Mouse (Mus musculus) liver, adult 2 months (tissue): Measurements from ENCODE around the gene Gsg1l. TPM values are rescaled to one million over a fixed set of nuclear protein-coding genes. Genes with fewer than 3 reads are reported as not detected.

Experiments
- DNase-seq: peaks from one replicate; pipeline ENCODE4 v3.0.0-alpha.2; 2011; ENCODE audit warnings: low read depth, low spot score; ENCODE audit errors: extremely low read depth
- H3K27ac ChIP-seq: fragments of 200-500 bp; replicated peaks from 2 replicates; pipeline ENCODE4 v1.5.1; 2012; ENCODE audit warnings: low read depth, mild to moderate bottlenecking, control low read depth, inconsistent platforms, low read length; ENCODE audit not compliant: insufficient read depth
- H3K27me3 ChIP-seq: fragments of 200-500 bp; 2 replicates; pipeline ENCODE4 v1.6.1; 2012; ENCODE audit warnings: mild to moderate bottlenecking, moderate library complexity, low read length, inconsistent platforms; ENCODE audit not compliant: control insufficient read depth, insufficient read depth
- H3K36me3 ChIP-seq: fragments of 200-500 bp; 2 replicates; pipeline ENCODE4 v1.6.1; 2012; ENCODE audit warnings: low read length, inconsistent platforms; ENCODE audit not compliant: control insufficient read depth, insufficient read depth
- H3K4me1 ChIP-seq: fragments of 200-500 bp; 2 replicates; pipeline ENCODE4 v1.6.1; 2011; ENCODE audit warnings: low read length; ENCODE audit not compliant: control insufficient read depth, insufficient read depth
- H3K4me3 ChIP-seq: fragments of 200-500 bp; 2 replicates; pipeline ENCODE4 v1.5.1; 2011; ENCODE audit warnings: low read depth, mild to moderate bottlenecking, control low read depth, low read length, moderate library complexity; ENCODE audit not compliant: insufficient read depth
- H3K79me2 ChIP-seq: fragments of 200-500 bp; 2 replicates; pipeline ENCODE4 v1.6.1; 2012; ENCODE audit warnings: inconsistent platforms, mild to moderate bottlenecking, low read length, moderate library complexity; ENCODE audit not compliant: control insufficient read depth, insufficient read depth
- H3K9ac ChIP-seq: fragments of 200-500 bp; 2 replicates; pipeline ENCODE4 v1.6.1; 2012; ENCODE audit warnings: low read depth, mild to moderate bottlenecking, control low read depth, inconsistent platforms, low read length
- CTCF ChIP-seq: fragments of 200-500 bp; IDR thresholded peaks from 2 replicates; pipeline ENCODE4 v1.5.1; 2011; ENCODE audit warnings: low read depth, low read length, control low read depth
- POLR2A ChIP-seq: fragments of 200-500 bp; IDR thresholded peaks from 2 replicates; pipeline ENCODE4 v1.6.1; 2011; ENCODE audit warnings: low read length, control low read depth; ENCODE audit not compliant: insufficient read depth; ENCODE audit errors: extremely low read depth
- WGBS: fragments of 180-500 bp; shearing (Covaris S2); methylation state at CpG from one replicate; pipeline ENCODE4 v1.1.7; 2018; 5-methylcytosine and 5-hydroxymethylcytosine counted together
- polyA plus RNA-seq: library from polyadenylated mRNA; depleted of rRNA; stranded (reverse); fragments of >200 nt; gene quantifications from 2 replicates; pipeline ENCODE4 v1.2.3, GENCODE M21; 2012; rRNA removed
- total RNA-seq: library from RNA; depleted of rRNA; stranded (reverse); fragments of >200 nt; gene quantifications from 2 replicates; pipeline ENCODE4 v1.2.3, GENCODE M21; 2014; rRNA removed

Gsg1l gene
- total RNA-seq = 0.20 TPM in 1 of 2 replicates, not detected in the other
- polyA plus RNA-seq = 0.24 and 0.31 TPM in 2 replicates

DNA sequence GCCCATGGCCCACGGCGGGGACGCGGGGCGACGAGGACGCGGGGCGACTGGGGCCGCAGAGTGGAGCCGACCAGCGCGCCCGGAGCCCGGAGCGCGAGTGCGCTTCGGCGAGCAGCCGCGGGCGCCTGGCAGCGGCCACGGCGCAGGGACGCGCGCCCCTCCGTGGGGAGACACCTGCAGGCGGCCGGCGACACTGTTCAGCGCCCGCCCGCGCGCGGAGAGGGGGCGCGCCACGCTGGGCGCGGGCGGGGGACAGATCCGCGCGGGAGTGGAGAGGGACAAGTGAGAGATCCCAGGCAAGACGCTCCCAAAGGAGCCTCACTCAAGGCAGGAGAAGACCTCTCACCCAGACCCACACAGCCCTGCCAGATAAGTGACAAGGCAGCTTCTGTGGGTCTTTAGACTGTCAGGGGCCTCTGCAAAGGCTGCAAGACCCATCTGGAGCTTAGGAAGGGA is at the start of gene Gsg1l:
TSS of gene Gsg1l (minus strand) at position 126 of the 456 bp plus-strand sequence.
- 1% methylated on average over 49 of the region's 49 CpGs for WGBS
- no peak for DNase-seq
- H3K27me3 ChIP-seq = peaks cover 12% of the 10 kb centered on the region

DNA sequence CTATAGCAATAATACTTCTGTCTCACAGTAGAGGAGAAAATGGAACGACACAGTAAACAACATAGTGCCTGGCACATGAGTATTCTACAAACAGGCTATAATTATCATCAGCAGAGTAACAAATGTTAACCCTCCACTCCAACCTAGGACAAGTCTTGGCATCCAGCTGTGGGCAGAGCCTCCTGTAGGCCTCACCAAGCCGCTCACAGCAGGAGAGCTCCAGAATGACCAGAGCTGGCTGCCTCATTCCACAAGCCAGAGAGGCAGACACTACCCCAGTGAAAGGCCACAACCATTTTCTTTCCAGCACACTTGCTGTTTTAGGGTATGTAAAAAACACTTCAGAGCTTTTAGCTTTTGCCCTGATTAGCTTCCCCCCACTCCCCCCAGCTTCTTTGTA is 45.5 kb upstream of the Gsg1l start:
- no peak overlapping the region for H3K27ac ChIP-seq
- peaks cover 56% of the 10 kb centered on the region for H3K36me3 ChIP-seq
- H3K4me3 ChIP-seq = no peak overlapping the region
- TF ChIP-seq CTCF (no peak), POLR2A (no peak)
- H3K79me2 ChIP-seq = no peaks in the 10 kb centered on the region
- WGBS = 94% methylated on average over 2 of the region's 2 CpGs
- H3K27me3 ChIP-seq = no peaks in the 10 kb centered on the region
- no peaks in the 10 kb centered on the region for H3K4me1 ChIP-seq
- no peak overlapping the region for H3K9ac ChIP-seq
- DNase-seq = no peak

More for the DNA sequence above, at the start of gene Gsg1l:
- H3K4me3 ChIP-seq = peak within 1 kb of the TSS; percentile 46; the same call in 1 of the 2 replicates
- no peaks in the 10 kb centered on the region for H3K36me3 ChIP-seq
- no peaks in the 10 kb centered on the region for H3K79me2 ChIP-seq
- no peak within 1 kb of the TSS for H3K27ac ChIP-seq
- no peaks in the 10 kb centered on the region for H3K4me1 ChIP-seq
- H3K9ac ChIP-seq = no peak within 1 kb of the TSS; the same call in 1 of the 2 replicates
- TF ChIP-seq POLR2A (no peak), CTCF (no peak)

DNA sequence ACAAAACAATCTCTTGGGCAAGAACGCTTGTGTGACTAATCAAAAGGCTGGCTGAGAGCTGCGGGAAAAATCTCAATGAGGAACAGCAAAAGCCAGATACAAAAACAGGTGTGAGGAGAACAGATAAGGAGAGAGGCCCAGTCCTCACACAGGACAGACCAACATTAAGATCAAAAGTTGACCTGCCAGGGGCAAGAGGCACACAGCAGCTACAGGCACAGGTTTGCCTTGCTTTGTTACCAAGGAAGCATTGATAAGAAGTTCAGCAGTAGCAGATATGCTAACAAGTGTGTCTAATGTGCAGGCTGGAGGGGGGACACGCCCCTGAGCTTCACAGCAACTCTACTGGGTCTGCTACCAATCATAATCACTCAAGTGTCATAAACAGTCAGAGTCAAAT is 44.3 kb upstream of the Gsg1l start:
- WGBS = 89% methylated on average over 3 of the region's 3 CpGs
- no peaks in the 10 kb centered on the region for H3K4me1 ChIP-seq
- H3K79me2 ChIP-seq = no peaks in the 10 kb centered on the region
- no peak for TF ChIP-seq POLR2A
- no peak for TF ChIP-seq CTCF
- no peak overlapping the region for H3K9ac ChIP-seq
- no peak for DNase-seq
- H3K27ac ChIP-seq = no peak overlapping the region
- H3K27me3 ChIP-seq = no peaks in the 10 kb centered on the region
- no peak overlapping the region for H3K4me3 ChIP-seq
- peaks cover 64% of the 10 kb centered on the region for H3K36me3 ChIP-seq

DNA sequence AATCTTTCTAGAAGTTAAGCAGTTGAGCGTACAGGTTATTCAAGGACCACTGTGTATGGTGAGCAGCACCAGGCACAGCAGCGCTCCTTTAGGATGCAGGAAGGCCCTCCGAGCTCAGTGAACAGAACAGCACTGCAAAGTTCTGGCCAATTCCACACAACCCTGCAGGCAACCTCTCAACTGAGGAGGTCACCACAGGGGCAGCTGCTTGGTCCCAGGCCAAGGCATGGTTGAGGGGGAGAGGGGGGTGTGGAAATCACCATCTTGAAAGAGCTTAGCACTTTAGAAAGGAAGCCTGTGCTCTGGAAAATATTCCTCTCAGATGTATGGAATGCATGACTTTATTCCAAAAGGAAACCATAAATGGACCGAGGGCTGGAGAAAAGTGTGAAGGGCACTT is 39.3 kb upstream of the Gsg1l start:
- no peaks in the 10 kb centered on the region for H3K4me1 ChIP-seq
- 85% methylated on average over 4 of the region's 4 CpGs for WGBS
- no peak for DNase-seq
- H3K4me3 ChIP-seq = no peak overlapping the region
- H3K9ac ChIP-seq = no peak overlapping the region
- no peak overlapping the region for H3K27ac ChIP-seq
- peaks cover 58% of the 10 kb centered on the region for H3K36me3 ChIP-seq
- no peaks in the 10 kb centered on the region for H3K27me3 ChIP-seq
- TF ChIP-seq CTCF (no peak), POLR2A (no peak)
- H3K79me2 ChIP-seq = no peaks in the 10 kb centered on the region

DNA sequence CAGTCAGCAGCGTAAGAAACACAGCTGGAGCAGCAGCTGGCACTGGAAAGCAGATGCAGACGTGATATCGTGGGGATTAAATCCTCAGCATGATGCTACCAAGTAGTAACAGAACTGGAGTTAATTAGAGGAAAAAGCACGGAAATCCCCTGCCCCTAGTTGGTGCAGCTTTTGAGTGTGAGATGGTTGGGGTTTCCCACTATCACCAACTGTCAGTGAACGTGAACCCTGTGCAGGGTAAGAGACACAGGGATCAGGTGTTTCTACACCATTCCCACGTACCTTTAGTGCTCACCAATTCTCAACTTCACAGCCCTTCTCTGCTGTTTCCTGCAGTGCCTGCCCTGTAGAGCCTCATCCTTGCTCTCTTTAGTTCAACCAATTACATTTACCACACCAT is 37.6 kb upstream of the Gsg1l start:
- no peak overlapping the region for H3K4me3 ChIP-seq
- H3K27me3 ChIP-seq = no peaks in the 10 kb centered on the region
- no peak overlapping the region for H3K9ac ChIP-seq
- DNase-seq = no peak
- 92% methylated on average over 6 of the region's 6 CpGs for WGBS
- H3K79me2 ChIP-seq = no peaks in the 10 kb centered on the region
- TF ChIP-seq POLR2A (no peak), CTCF (no peak)
- peaks cover 63% of the 10 kb centered on the region for H3K36me3 ChIP-seq
- H3K4me1 ChIP-seq = no peaks in the 10 kb centered on the region
- H3K27ac ChIP-seq = no peak overlapping the region

DNA sequence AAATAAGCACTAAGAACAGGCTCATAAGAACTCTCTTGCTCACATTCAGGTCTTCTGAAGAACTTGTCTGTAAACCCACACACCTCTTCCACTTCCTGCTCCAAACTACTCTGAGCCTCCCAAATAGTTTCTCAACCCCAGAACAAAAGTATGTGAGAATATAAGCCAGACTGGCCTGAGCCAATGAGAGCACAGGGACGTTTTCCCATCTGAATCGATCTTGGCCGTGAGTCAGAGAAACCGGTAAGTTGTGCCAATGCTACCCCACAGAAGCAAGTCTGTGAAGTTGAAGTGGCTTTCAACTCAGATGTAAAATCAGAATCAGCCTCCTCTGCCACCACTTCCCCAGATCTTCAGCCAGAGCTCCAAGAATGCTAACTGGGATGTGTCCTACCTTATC is 31.1 kb upstream of the Gsg1l start:
- H3K9ac ChIP-seq = no peak overlapping the region
- no peak overlapping the region for H3K27ac ChIP-seq
- peaks cover 9% of the 10 kb centered on the region for H3K4me1 ChIP-seq
- H3K27me3 ChIP-seq = no peaks in the 10 kb centered on the region
- 18% methylated on average over 4 of the region's 4 CpGs for WGBS
- H3K4me3 ChIP-seq = no peak overlapping the region
- DNase-seq = peak; percentile 79
- TF ChIP-seq POLR2A (no peak), CTCF (no peak)
- peaks cover 55% of the 10 kb centered on the region for H3K36me3 ChIP-seq
- no peaks in the 10 kb centered on the region for H3K79me2 ChIP-seq
